Mouse (Mus musculus) kidney, adult 2 months (tissue): ENCODE measurements around the gene Olfr1396.

ENCODE experiments used
- CTCF ChIP-seq: fragments of 200-500 bp; conservative IDR thresholded peaks from 2 replicates; pipeline ENCODE4 v1.5.1; 2011; ENCODE audit warnings: low read depth, mild to moderate bottlenecking, control low read depth, low read length, moderate library complexity, mixed read lengths; ENCODE audit not compliant: insufficient read depth, insufficient read length
- POLR2A ChIP-seq: fragments of 200-500 bp; IDR thresholded peaks from one replicate; pipeline ENCODE4 v1.6.1; 2011; ENCODE audit warnings: low read depth, low read length, control low read depth

DNA sequence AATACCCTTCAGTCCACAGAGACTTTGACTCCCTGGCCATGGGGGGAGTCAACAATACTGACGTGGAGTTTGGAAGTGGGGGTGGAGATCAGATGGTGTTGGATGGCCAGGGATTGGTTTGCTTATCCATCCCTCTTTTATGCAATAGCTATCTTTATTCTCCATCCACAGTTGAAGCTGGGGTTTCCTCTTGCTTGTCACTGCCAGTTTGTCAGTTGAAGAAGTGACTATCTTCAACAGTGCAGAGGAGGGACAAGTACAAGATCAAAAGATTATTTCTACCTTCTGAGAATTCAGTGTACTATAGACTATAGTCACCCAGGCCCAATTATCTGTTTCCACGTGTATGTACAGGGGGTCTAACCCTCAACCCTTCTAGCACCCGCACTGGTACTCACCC, 30.9 kb downstream of the Olfr1396 start:
- TF ChIP-seq CTCF: no peak
- no peak for TF ChIP-seq POLR2A
